Mouse (Mus musculus): ENCODE measurements at regions not wholly inside any gene's neighbourhood (a gene's known extent, or its start where the extent isn't known, plus 50 kb on each side); places are given as distances from the start of the nearest gene placed in this dataset.

DNA sequence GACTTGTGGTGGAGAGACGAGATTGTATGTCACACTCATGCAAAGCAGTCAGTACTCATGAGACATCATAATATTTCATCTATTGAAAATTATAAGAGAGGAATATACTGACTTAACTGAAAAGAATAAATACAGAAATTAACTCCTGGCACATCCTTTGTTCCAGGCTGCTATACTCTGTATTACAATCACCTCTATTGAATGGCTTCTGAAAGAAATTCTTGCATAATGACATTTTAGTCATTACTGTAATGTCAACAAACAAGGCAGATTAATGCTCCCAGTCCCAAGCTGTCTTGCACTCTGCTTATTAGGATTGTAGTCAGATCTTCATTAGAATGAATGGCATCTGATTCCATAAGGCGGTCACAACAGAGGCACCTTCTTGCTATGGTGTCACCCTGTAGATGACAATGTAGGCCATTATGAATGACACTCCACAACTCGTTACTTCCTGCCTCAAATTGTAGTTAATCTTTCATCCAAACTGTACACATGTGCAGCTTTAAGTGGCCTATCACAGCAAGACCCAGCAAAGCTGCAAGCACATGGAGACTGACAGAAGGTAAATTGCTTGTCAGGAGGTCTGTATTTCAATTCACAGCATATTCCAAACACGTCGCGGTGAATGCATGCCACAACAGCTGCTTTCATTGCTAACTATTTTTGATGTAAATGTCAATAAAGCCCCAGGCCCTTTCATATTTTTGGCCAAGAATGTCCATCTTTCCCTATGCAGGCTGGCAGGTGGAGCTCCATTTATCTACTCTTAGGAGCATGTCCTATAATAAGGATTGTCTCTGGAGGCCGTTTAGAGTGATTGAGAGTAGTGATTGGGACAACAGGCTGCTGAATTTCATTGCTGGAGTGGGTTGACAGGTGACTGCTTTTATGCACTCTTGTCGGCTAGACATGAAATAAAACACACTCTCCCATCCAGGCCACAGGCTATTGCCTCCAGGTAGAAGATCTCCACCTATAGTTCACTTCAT lies 430.1 kb downstream of the Cypt12 start:
- TF ChIP-seq CTCF (IDR thresholded peaks at IDR 0.05; ENCODE audit: extremely low read depth, insufficient read depth, insufficient read length, insufficient replicate concordance) (no peak), POLR2A (IDR thresholded peaks at IDR 0.05; ENCODE audit: low read depth, low read length) (no peak)

Measured in spleen, adult 2 months (tissue).